Comparison of ENCODE assay signal across 17 mouse cellular contexts in genomic region chr2:29771611-29772461, GRCm38 (mm10). TPM values are rescaled to one million over a fixed set of nuclear protein-coding genes. Genes with fewer than 3 reads are reported as not detected.
DNase-seq lines count a peak whose midpoint lies in the region; ATAC-seq and TF ChIP-seq lines count a peak whose summit lies in the region.
"Had no signal": no experiment of that assay in that cellular context is flagged by ENCODE, and none has a peak within 500 bp of the region (broad histone marks: within the 10 kb centered on the region; RNA-seq: fewer than 3 reads in every experiment).

No protein-coding gene starts in this region.

- H3K36me3 ChIP-seq in C2C12 (ENCODE audit: control insufficient read depth, insufficient read depth): peaks cover 13% of the 10 kb centered on the region

- H3K27me3 ChIP-seq in C2C12 (ENCODE audit: control insufficient read depth, insufficient read depth, insufficient read length) (peaks cover 2% of the 10 kb centered on the region), Patski (no peaks in the 10 kb centered on the region)
- H3K27me3 ChIP-seq: kidney, embryonic 15.5 days had no signal

- peak; percentile 48 for DNase-seq in Patski (ENCODE audit: low read depth, low spot score)
- no peak for DNase-seq in layer of hippocampus, adult 8-10 months (ENCODE audit: low spot score in 2 of 2)
- DNase-seq in ovary, adult 18-20 months (ENCODE audit: low spot score): no peak
- DNase-seq in gastrocnemius, adult 8-10 months (ENCODE audit: low spot score in 2 of 2): no peak
- DNase-seq: right cerebral cortex, postnatal 14 days had no signal

- no peaks in the 10 kb centered on the region for H3K79me3 ChIP-seq in C2C12 (ENCODE audit: low read depth)

- no peak overlapping the region for H3ac ChIP-seq in C2C12 (ENCODE audit: control insufficient read depth, insufficient read length, low read depth)

- CTCF ChIA-PET in Patski (lab: Charles Lee): interaction anchor here (0.8 to 2.2 kb wide), 7 partner anchors 9 to 119 kb away, joined by 3 to 7 read pairs (median 4); no protein-coding TSS in a partner anchor

- POLR2A ChIA-PET in Patski (lab: Charles Lee): interaction anchor here (1.5 kb wide), 1 partner anchor 31 kb away, joined by 4 read pairs; the partner anchor contains the start of gene Slc27a4

- TF ChIP-seq CTCF in C2C12 (IDR thresholded peaks at IDR 0.05; ENCODE audit: control insufficient read depth, insufficient read depth, insufficient read length): no peak
- no peak for TF ChIP-seq CTCF in Patski (IDR thresholded peaks at IDR 0.05)

- in situ Hi-C loops in Patski (cut with MboI; ENCODE audit: low pct_unique_long_range_greater_than_20kb): no loop called here

- ATAC-seq in Patski: peak; percentile 51
- peak; percentile 55 for ATAC-seq in common myeloid progenitor, adult 5-6 weeks (replicated peaks; ENCODE audit: low read depth, poor library complexity, severe bottlenecking)
- ATAC-seq in megakaryocyte progenitor cell, adult 5-6 weeks (replicated peaks; ENCODE audit: poor library complexity): peak; percentile 82
- ATAC-seq in activated CD4-positive, CD25-positive, alpha-beta regulatory T cell, adult 4 months: no peak

- H3K4me3 ChIP-seq in C2C12 (ENCODE audit: insufficient read depth, poor library complexity, severe bottlenecking): no peak overlapping the region
- H3K4me3 ChIP-seq: hindbrain, embryonic 10.5 days; kidney, embryonic 15.5 days had no signal

- H3K79me2 ChIP-seq in C2C12 (ENCODE audit: control insufficient read depth, insufficient read depth): no peaks in the 10 kb centered on the region

TF ChIP-seq in C2C12, 6 proteins besides CTCF, POLR2A, EP300 and RAD21:
- TF ChIP-seq MYOD1 (IDR thresholded peaks at IDR 0.05; ENCODE audit: control insufficient read depth, insufficient read length, low read depth): no peak
- TF ChIP-seq CEBPB (IDR thresholded peaks at IDR 0.05; ENCODE audit: low read depth): peak; percentile 96
- peak; percentile 12 for TF ChIP-seq FOSL1 (IDR thresholded peaks at IDR 0.05; ENCODE audit: insufficient read depth, low read length, poor library complexity, severe bottlenecking)
- TF ChIP-seq USF1 (IDR thresholded peaks at IDR 0.05; ENCODE audit: low read depth): no peak

RNA-seq across cellular contexts. Expression of gene Gm13547, which starts 12.7 kb away (rescaled TPM):
- polyA plus RNA-seq in C2C12 (2012; fragmentation: generic; extraction: Trizol) (not detected), Patski (2021) (0.18 TPM)
- not detected in 2 replicates for total RNA-seq in common myeloid progenitor, adult 5-6 weeks (2017)
- not detected in 2 replicates for total RNA-seq in megakaryocyte progenitor cell, adult 5-6 weeks (2015)
- total RNA-seq in megakaryocyte progenitor cell, adult 5-6 weeks (2017): not detected in 2 replicates
- under 1 TPM in 1 of 4 experiments, not detected in 3; 0.56 TPM for total RNA-seq in layer of hippocampus, adult 8-10 months (2022)
- total RNA-seq in gastrocnemius, adult 8-10 months (2022): not detected
- not detected for polyA plus RNA-seq in activated CD4-positive, CD25-positive, alpha-beta regulatory T cell, adult 4 months (2017; shearing (Covaris generic))
- total RNA-seq: gastrocnemius, postnatal 4 days; layer of hippocampus, postnatal 25 days; MEL had no signal
- polyA plus RNA-seq: forebrain, embryonic 11.5 days; hindbrain, embryonic 10.5 days; kidney, embryonic 15.5 days; liver, embryonic 14.5 days; thymus, postnatal 0 days had no signal

RNA-seq across cellular contexts. Expression of gene Coq4, which starts 15.5 kb away (rescaled TPM):
- polyA plus RNA-seq in C2C12 (2012; fragmentation: generic; extraction: Trizol) (21.2 TPM), Patski (2021) (28.7 TPM)
- total RNA-seq in common myeloid progenitor, adult 5-6 weeks (2017): 7.4 and 10.3 TPM in 2 replicates
- 17.4 and 18.2 TPM in 2 replicates for total RNA-seq in megakaryocyte progenitor cell, adult 5-6 weeks (2015)
- 10.5 and 12.5 TPM in 2 replicates for total RNA-seq in megakaryocyte progenitor cell, adult 5-6 weeks (2017)
- total RNA-seq in layer of hippocampus, adult 8-10 months (2022): 10 to 100 TPM; 24.7 to 31.2 (median 28.6) TPM
- total RNA-seq in gastrocnemius, adult 8-10 months (2022): 1 to 10 TPM; 6.7 to 8.4 (median 7.5) TPM
- polyA plus RNA-seq in activated CD4-positive, CD25-positive, alpha-beta regulatory T cell, adult 4 months (2017; shearing (Covaris generic)): 10 to 100 TPM in 1 of 2 experiments, 1 to 10 TPM in 1; 5.8 to 10.5 TPM

RNA-seq across cellular contexts. Expression of gene Trub2, which starts 16.5 kb away (rescaled TPM):
- polyA plus RNA-seq in C2C12 (2012; fragmentation: generic; extraction: Trizol): 55.0 TPM
- polyA plus RNA-seq in Patski (2021): 52.9 TPM
- total RNA-seq in common myeloid progenitor, adult 5-6 weeks (2017): 45.7 and 58.0 TPM in 2 replicates
- total RNA-seq in megakaryocyte progenitor cell, adult 5-6 weeks (2015): 17.4 and 22.9 TPM in 2 replicates
- total RNA-seq in megakaryocyte progenitor cell, adult 5-6 weeks (2017): 46.2 and 57.1 TPM in 2 replicates
- total RNA-seq in layer of hippocampus, adult 8-10 months (2022): 10 to 100 TPM; 39.3 to 53.1 (median 51.4) TPM
- 10 to 100 TPM; 20.8 to 31.6 (median 26.2) TPM for total RNA-seq in gastrocnemius, adult 8-10 months (2022)
- 10 to 100 TPM; 21.7 to 30.0 TPM for polyA plus RNA-seq in activated CD4-positive, CD25-positive, alpha-beta regulatory T cell, adult 4 months (2017; shearing (Covaris generic))

RNA-seq across cellular contexts. Expression of gene Gm13420, which starts 20.4 kb away (rescaled TPM):
- polyA plus RNA-seq in C2C12 (2012; fragmentation: generic; extraction: Trizol) (not detected), Patski (2021) (0.49 TPM)
- not detected in 2 replicates for total RNA-seq in common myeloid progenitor, adult 5-6 weeks (2017)
- total RNA-seq in megakaryocyte progenitor cell, adult 5-6 weeks (2015): not detected in 2 replicates
- not detected in 2 replicates for total RNA-seq in megakaryocyte progenitor cell, adult 5-6 weeks (2017)
- total RNA-seq in layer of hippocampus, adult 8-10 months (2022): 1 to 10 TPM in 2 of 4 experiments, under 1 TPM in 2; 0.59 to 1.4 (median 1.0) TPM
- total RNA-seq in gastrocnemius, adult 8-10 months (2022): not detected
- under 1 TPM in 1 of 2 experiments, not detected in 1; 0.30 TPM for polyA plus RNA-seq in activated CD4-positive, CD25-positive, alpha-beta regulatory T cell, adult 4 months (2017; shearing (Covaris generic))
- total RNA-seq: gastrocnemius, postnatal 4 days; MEL had no signal
- polyA plus RNA-seq: forebrain, embryonic 11.5 days; hindbrain, embryonic 10.5 days; thymus, postnatal 0 days had no signal

RNA-seq across cellular contexts. Expression of gene Slc27a4, which starts 30.6 kb away (rescaled TPM):
- polyA plus RNA-seq in C2C12 (2012; fragmentation: generic; extraction: Trizol) (19.7 TPM), Patski (2021) (31.4 TPM)
- total RNA-seq in common myeloid progenitor, adult 5-6 weeks (2017): 3.3 and 5.9 TPM in 2 replicates
- 4.2 and 5.5 TPM in 2 replicates for total RNA-seq in megakaryocyte progenitor cell, adult 5-6 weeks (2015)
- total RNA-seq in megakaryocyte progenitor cell, adult 5-6 weeks (2017): 6.8 and 7.2 TPM in 2 replicates
- 10 to 100 TPM; 65.4 to 69.0 (median 67.5) TPM for total RNA-seq in layer of hippocampus, adult 8-10 months (2022)
- 1 to 10 TPM; 5.4 to 7.5 (median 6.6) TPM for total RNA-seq in gastrocnemius, adult 8-10 months (2022)
- polyA plus RNA-seq in activated CD4-positive, CD25-positive, alpha-beta regulatory T cell, adult 4 months (2017; shearing (Covaris generic)): 1 to 10 TPM; 1.3 to 1.5 TPM
